ENCODE assay signal across 9 mouse cellular contexts in the genomic region with DNA sequence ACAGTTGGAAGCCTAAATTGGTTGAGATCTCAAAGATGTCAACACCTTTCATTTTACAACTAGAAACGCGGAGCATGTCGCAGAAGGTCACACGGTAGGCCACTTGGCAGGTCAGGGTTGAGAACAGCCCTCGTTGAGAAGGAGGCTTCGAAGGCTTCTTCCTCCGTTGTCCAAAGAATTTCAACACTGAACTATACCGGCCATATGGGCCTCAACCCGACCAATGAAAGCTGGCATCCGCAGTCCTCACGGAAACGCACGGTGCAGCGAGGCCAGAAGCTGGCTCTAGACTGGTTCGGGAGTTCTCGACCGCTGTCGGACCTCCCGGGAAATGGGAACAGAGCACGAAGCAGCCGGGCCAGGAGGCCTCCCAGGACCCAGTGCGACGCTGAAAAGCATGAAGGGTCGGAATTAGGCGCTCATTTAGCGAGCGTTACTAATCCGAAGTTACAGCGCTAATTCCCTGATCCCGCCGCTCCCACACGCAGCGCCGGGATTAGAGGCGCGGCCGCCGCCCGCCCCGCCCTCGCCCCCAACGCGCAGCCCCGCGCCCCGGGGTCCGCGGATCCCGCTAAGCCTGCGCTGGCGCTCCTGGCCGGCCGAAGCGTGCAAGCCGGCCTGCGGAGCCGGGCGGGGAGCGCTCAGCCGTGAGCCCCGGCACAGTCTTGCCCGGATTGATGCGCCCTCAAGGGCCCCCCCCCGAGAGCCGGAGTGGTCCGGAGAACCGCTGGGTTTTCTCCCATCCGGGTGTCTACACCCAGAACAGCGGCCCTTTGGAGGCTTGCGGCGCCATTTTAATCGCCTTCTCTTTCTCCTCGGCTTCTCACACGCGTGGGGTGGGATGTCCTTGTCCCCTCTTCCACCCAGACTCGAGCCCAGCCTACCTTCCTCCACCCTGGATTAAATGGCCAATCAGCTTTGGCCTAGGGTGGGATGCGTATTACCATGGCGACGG. TPM values are rescaled to one million over a fixed set of nuclear protein-coding genes. Genes with fewer than 3 reads are reported as not detected.
DNase-seq lines count a peak whose midpoint lies in the region; ATAC-seq lines count a peak whose summit lies in the region.
"Had no signal": no experiment of that assay in that cellular context is flagged by ENCODE, and none has a peak within 500 bp of the region (broad histone marks: within the 10 kb centered on the region; RNA-seq: fewer than 3 reads in every experiment).

No protein-coding gene starts in this region.

- H3K4me2 ChIP-seq in midbrain, embryonic 16.5 days (ENCODE audit: low read length), result peak overlapping the region; percentile 85

- DNase-seq in left cerebral cortex, postnatal 36 days (ENCODE audit: low spot score in 2 of 2), result peak; percentile 44 to 53
- no peak for DNase-seq in left cerebral cortex, adult 11 months (ENCODE audit: low spot score)
- DNase-seq in cerebellum, postnatal 25 days, result peak; percentile 52 to 56
- peak; percentile 48 for DNase-seq in hindbrain, embryonic 10.5 days (ENCODE audit: low spot score)
- DNase-seq in gastrocnemius, postnatal 14 days, result no peak
- DNase-seq in adrenal gland, adult (ENCODE audit: inconsistent age in 2 of 2, low spot score in 1 of 2), result no peak
- no peak for DNase-seq in adrenal gland, postnatal 14 days
- DNase-seq: lung, postnatal 36 days had no signal

- peak overlapping the region; percentile 95 for H3K9ac ChIP-seq in midbrain, embryonic 16.5 days (ENCODE audit: low read depth, low read length)

- H3K4me1 ChIP-seq in hindbrain, embryonic 10.5 days (replicated peaks), result peaks cover 94% of the 10 kb centered on the region
- peaks cover 34% of the 10 kb centered on the region for H3K4me1 ChIP-seq in midbrain, embryonic 16.5 days (ENCODE audit: control insufficient read depth, insufficient read depth, low read length)

- H3K9me3 ChIP-seq in hindbrain, embryonic 10.5 days, result no peaks in the 10 kb centered on the region
- H3K9me3 ChIP-seq in midbrain, embryonic 16.5 days (replicated peaks; ENCODE audit: control insufficient read depth, low read length, poor library complexity, severe bottlenecking), result no peaks in the 10 kb centered on the region

- H3K27me3 ChIP-seq in hindbrain, embryonic 10.5 days (ENCODE audit: insufficient read depth, poor library complexity, severe bottlenecking), result peaks cover 100% of the 10 kb centered on the region
- peaks cover 3% of the 10 kb centered on the region; the same call in 1 of the 2 replicates for H3K27me3 ChIP-seq in midbrain, embryonic 16.5 days (ENCODE audit: control insufficient read depth, insufficient read depth, low read depth, low read length)

- under 1% methylated on average over 79 of the region's 79 CpGs for WGBS in hindbrain, embryonic 10.5 days
- 2% methylated on average over 76 of the region's 79 CpGs for WGBS in midbrain, embryonic 16.5 days

- intact Hi-C loops in left cerebral cortex, postnatal 36 days (cut with DNase I), result no loop called here
- intact Hi-C loops in gastrocnemius, postnatal 14 days (cut with DNase I; ENCODE audit: low total_unique reads), result no loop called here

- peak overlapping the region; percentile 98 for H3K27ac ChIP-seq in hindbrain, embryonic 10.5 days
- H3K27ac ChIP-seq in midbrain, embryonic 16.5 days (ENCODE audit: low read length), result peak overlapping the region; percentile 93

- no peak for ATAC-seq in midbrain, embryonic 16.5 days

- peaks cover 60% of the 10 kb centered on the region for H3K36me3 ChIP-seq in hindbrain, embryonic 10.5 days
- no peaks in the 10 kb centered on the region for H3K36me3 ChIP-seq in midbrain, embryonic 16.5 days (ENCODE audit: control insufficient read depth, insufficient read depth, low read length)

- H3K4me3 ChIP-seq in hindbrain, embryonic 10.5 days, result peak overlapping the region; percentile 63
- H3K4me3 ChIP-seq in midbrain, embryonic 16.5 days (ENCODE audit: low read depth, low read length), result peak overlapping the region; percentile 80

RNA-seq across cellular contexts. Expression of a gene that starts 42.4 kb away (rescaled TPM):
- total RNA-seq in left cerebral cortex, postnatal 36 days (2021), result 10 to 100 TPM; 77.8 to 97.5 TPM
- 38.5 and 43.0 TPM in 2 replicates for polyA plus RNA-seq in hindbrain, embryonic 10.5 days (2016; fragmentation: Nextera tagmentation; extraction: Ambion mirVana)
- polyA plus RNA-seq in midbrain, embryonic 16.5 days (2015; fragmentation: Nextera tagmentation; extraction: Ambion mirVana), result 19.7 and 22.0 TPM in 2 replicates
- 10 to 100 TPM; 28.8 to 33.0 TPM for total RNA-seq in gastrocnemius, postnatal 14 days (2021)
- total RNA-seq in adrenal gland, postnatal 14 days (2021), result 71.1 and 79.2 TPM in 2 replicates

Comparison
In these comparisons a context has a peak if more than half of its experiments do, and no peak if none do; other contexts are left out.
1. DNase-seq: peak in left cerebral cortex, postnatal 36 days (2 of 2), cerebellum, postnatal 25 days (2 of 2) and hindbrain, embryonic 10.5 days (single experiment); none in left cerebral cortex, adult 11 months (single experiment), gastrocnemius, postnatal 14 days (single experiment), adrenal gland, adult (0 of 2) and adrenal gland, postnatal 14 days (single experiment).